Mouse (Mus musculus) limb, embryonic 11.5 days (tissue): ENCODE results near the gene Zfp775. TPM values are rescaled to one million over a fixed set of nuclear protein-coding genes. Genes with fewer than 3 reads are reported as not detected.

Source experiments
- ATAC-seq: fragments of 200-750 bp; cut with Nextera tagmentation; 2 replicates; pipeline ENCODE4 v1.8.0; 2017; ENCODE audit warnings: low read depth; ENCODE audit not compliant: insufficient number of reproducible peaks, low FRiP score, low TSS enrichment
- DNase-seq: peaks from one replicate; pipeline ENCODE4 v3.0.0-alpha.2; 2015; ENCODE audit warnings: low spot score
- H3K27ac ChIP-seq: fragments of 300-500 bp; sonication (generic); replicated peaks from 2 replicates; pipeline ENCODE4 v1.5.1; 2014; ENCODE audit warnings: low read depth, mild to moderate bottlenecking, low read length
- H3K27me3 ChIP-seq: fragments of 300-500 bp; sonication (generic); 2 replicates; pipeline ENCODE4 v1.6.1; 2014; ENCODE audit warnings: mild to moderate bottlenecking, low read length, mixed read lengths; ENCODE audit not compliant: control insufficient read depth, insufficient read depth
- H3K36me3 ChIP-seq: fragments of 300-500 bp; sonication (generic); 2 replicates; pipeline ENCODE4 v1.6.1; 2014; ENCODE audit warnings: mild to moderate bottlenecking, low read length, moderate library complexity, mixed read lengths; ENCODE audit not compliant: control insufficient read depth, insufficient read depth
- H3K4me1 ChIP-seq: fragments of 300-500 bp; sonication (generic); 2 replicates; pipeline ENCODE4 v1.6.1; 2014; ENCODE audit warnings: low read length, mixed read lengths; ENCODE audit not compliant: control insufficient read depth, insufficient read depth
- H3K4me2 ChIP-seq: fragments of 300-500 bp; sonication (generic); 2 replicates; pipeline ENCODE4 v1.6.1; 2014; ENCODE audit warnings: low read depth, mild to moderate bottlenecking, moderate library complexity; ENCODE audit not compliant: severe bottlenecking
- H3K4me3 ChIP-seq: fragments of 300-500 bp; sonication (generic); 2 replicates; pipeline ENCODE4 v1.5.1; 2014; ENCODE audit warnings: low read depth, low read length
- H3K9ac ChIP-seq: fragments of 300-500 bp; sonication (generic); 2 replicates; pipeline ENCODE4 v1.6.1; 2014; ENCODE audit warnings: mild to moderate bottlenecking, low read length
- H3K9me3 ChIP-seq: fragments of 300-500 bp; sonication (generic); 2 replicates; pipeline ENCODE4 v1.6.1; 2016; ENCODE audit warnings: low read length; ENCODE audit not compliant: control insufficient read depth
- WGBS: fragments of 180-500 bp; shearing (Covaris S2); extraction: QIAGEN DNeasy Blood & Tissue Kit; methylation state at CpG from one replicate; pipeline ENCODE4 v1.1.7; 2014; 5-methylcytosine and 5-hydroxymethylcytosine counted together
- polyA plus RNA-seq: library from polyadenylated mRNA; unstranded; fragments of >200 nt; fragmentation: Nextera tagmentation; extraction: Ambion mirVana; gene quantifications from 2 replicates; pipeline ENCODE4 v1.2.1, GENCODE M21; 2014

Gene Zfp775
- polyA plus RNA-seq, 1 experiment from 2014 or later: 9.8 TPM

GRCm38 (mm10) chr6:48628377-48628776 lies 26.5 kb downstream of the Zfp775 start:
- H3K9ac ChIP-seq: no peak overlapping the region
- H3K4me2 ChIP-seq: no peak overlapping the region
- H3K27me3 ChIP-seq: peaks cover 26% of the 10 kb centered on the region
- H3K9me3 ChIP-seq: no peaks in the 10 kb centered on the region
- H3K36me3 ChIP-seq: no peaks in the 10 kb centered on the region
- ATAC-seq (no peak), DNase-seq (no peak)
- 72% methylated on average over 3 of the region's 3 CpGs for WGBS
- no peak overlapping the region for H3K4me3 ChIP-seq
- H3K4me1 ChIP-seq: peaks cover 5% of the 10 kb centered on the region
- no peak overlapping the region for H3K27ac ChIP-seq

DNA sequence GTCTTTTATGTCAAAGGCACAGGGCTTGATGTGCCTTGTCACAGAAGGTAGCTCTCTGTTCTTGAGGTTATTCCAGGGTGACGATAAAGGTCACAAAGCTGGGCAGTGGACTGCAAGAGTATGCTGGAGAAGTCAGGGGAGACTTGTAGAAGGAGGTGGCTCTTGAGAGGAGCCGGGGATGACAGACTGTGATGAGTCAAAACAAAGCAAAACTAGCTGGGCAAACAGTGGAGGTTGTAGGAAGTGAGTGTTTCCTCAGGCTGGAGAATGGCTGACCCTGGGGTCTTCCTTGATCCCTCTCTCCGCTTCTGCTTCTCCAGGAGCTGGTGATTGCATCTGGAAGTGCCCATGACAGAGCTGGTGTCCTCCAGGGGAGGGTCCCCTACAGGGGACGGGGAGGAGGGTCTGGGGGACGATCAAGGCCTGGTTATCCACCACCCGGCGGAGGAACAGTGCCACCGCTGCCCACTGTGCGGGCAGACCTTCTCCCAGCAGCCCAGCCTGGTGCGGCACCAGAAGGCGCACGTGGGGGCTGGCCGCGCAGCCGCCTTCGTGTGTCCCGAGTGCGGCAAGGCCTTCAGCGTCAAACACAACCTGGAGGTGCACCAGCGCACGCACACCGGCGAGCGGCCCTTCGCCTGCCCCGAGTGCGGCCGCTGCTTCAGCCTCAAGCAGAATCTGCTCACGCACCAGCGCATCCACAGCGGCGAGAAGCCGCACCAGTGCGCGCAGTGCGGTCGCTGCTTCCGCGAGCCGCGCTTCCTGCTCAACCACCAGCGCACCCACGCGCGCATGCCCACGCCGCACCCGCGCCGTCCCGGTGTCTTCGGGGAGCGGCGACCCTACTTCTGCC lies 27.2 kb downstream of the Zfp775 start:
- Histone ChIP-seq H3K27ac (no peak overlapping the region), H3K36me3 (no peaks in the 10 kb centered on the region)

DNA sequence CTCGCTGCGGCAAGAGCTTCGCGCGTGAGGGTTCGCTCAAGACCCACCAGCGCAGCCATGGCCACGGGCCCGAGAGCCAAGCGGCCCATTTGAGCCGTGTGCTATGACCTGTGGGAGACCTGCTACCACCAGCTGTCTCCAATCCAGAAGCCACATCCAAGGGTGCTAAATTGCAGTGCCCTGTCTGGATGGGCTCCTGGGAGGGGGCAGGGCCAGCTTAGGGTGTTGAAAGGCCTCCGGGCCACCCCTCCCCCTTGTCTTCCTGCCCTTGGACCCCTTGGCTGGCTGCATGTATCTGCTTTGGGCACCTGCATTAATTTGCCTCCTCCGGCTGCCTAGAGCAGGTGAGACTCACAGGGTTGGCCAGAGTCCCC lies 27.8 kb downstream of the Zfp775 start:
- no peak; the same call in 1 of the 2 replicates for ATAC-seq
- 14% methylated on average over 13 of the region's 13 CpGs for WGBS
- H3K4me1 ChIP-seq: peaks cover 5% of the 10 kb centered on the region

More for the DNA sequence above, 27.2 kb downstream of the Zfp775 start:
- Histone ChIP-seq H3K9ac (peak overlapping the region; percentile 49; the same call in 1 of the 2 replicates), H3K4me1 (peaks cover 5% of the 10 kb centered on the region), H3K4me3 (peak overlapping the region; percentile 35), H3K27me3 (peaks cover 26% of the 10 kb centered on the region), H3K4me2 (peak overlapping the region; percentile 85), H3K9me3 (no peaks in the 10 kb centered on the region)
- DNase-seq (no peak), ATAC-seq (no peak)
- 9% methylated on average over 54 of the region's 54 CpGs for WGBS

GRCm38 (mm10) chr6:48630831-48631230 lies 29.0 kb downstream of the Zfp775 start:
- H3K27ac ChIP-seq: no peak overlapping the region
- no peak overlapping the region for H3K4me2 ChIP-seq
- DNase-seq (no peak), ATAC-seq (no peak)
- no peaks in the 10 kb centered on the region for H3K9me3 ChIP-seq
- 89% methylated on average over 8 of the region's 8 CpGs for WGBS
- peaks cover 5% of the 10 kb centered on the region for H3K4me1 ChIP-seq
- no peak overlapping the region for H3K9ac ChIP-seq
- H3K36me3 ChIP-seq: no peaks in the 10 kb centered on the region
- H3K4me3 ChIP-seq: no peak overlapping the region
- peaks cover 26% of the 10 kb centered on the region for H3K27me3 ChIP-seq

More for the DNA sequence above, 27.8 kb downstream of the Zfp775 start:
- Histone ChIP-seq H3K9ac (0 out of 2 replicates have a peak overlapping the region, but pooled peaks have one; percentile 49), H3K4me2 (peak overlapping the region; percentile 85), H3K4me3 (peak overlapping the region; percentile 35), H3K27me3 (peaks cover 26% of the 10 kb centered on the region), H3K9me3 (no peaks in the 10 kb centered on the region), H3K27ac (no peak overlapping the region), H3K36me3 (no peaks in the 10 kb centered on the region)
- peak; percentile 49 for DNase-seq

DNA sequence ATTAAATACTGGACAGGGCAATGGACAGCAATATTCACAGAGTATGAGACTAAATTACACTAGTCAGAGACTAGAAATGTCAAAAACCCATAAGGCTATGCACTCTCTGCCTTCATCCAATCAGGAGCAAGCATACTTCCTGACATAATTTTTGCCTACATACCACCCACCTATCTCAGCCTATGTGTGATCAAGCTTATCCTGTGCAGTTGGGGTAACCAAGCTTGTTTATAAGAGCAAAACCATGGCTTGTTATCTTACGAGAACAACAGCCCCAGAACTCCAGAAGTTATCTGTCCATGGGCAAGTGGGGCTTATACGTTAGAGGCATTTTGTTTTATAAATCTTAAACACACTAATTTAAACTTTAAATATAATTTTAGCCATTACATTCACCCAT lies 33.2 kb downstream of the Zfp775 start:
- H3K4me1 ChIP-seq: no peaks in the 10 kb centered on the region
- H3K9me3 ChIP-seq: no peaks in the 10 kb centered on the region
- DNase-seq: no peak
- no peak overlapping the region for H3K4me2 ChIP-seq
- WGBS: 80% methylated on average over 2 of the region's 2 CpGs
- no peaks in the 10 kb centered on the region for H3K36me3 ChIP-seq
- H3K9ac ChIP-seq: no peak overlapping the region
- H3K27ac ChIP-seq: no peak overlapping the region
- ATAC-seq: no peak
- H3K4me3 ChIP-seq: no peak overlapping the region
- H3K27me3 ChIP-seq: peaks cover under 1% of the 10 kb centered on the region; the same call in 1 of the 2 replicates

- H3K9ac ChIP-seq: no peak overlapping the region
- 61% methylated on average over 6 of the region's 6 CpGs for WGBS
- H3K4me3 ChIP-seq: no peak overlapping the region
- H3K4me2 ChIP-seq: no peak overlapping the region
- H3K4me1 ChIP-seq: no peaks in the 10 kb centered on the region
- H3K27me3 ChIP-seq: no peaks in the 10 kb centered on the region
- H3K9me3 ChIP-seq: no peaks in the 10 kb centered on the region
- no peaks in the 10 kb centered on the region for H3K36me3 ChIP-seq
- DNase-seq (no peak), ATAC-seq (no peak)
- no peak overlapping the region for H3K27ac ChIP-seq
These were observed 34.7 kb downstream of the Zfp775 start for GRCm38 (mm10) chr6:48636515-48636914.

- Histone ChIP-seq H3K27me3 (no peaks in the 10 kb centered on the region), H3K4me2 (no peak overlapping the region), H3K9me3 (no peaks in the 10 kb centered on the region), H3K36me3 (no peaks in the 10 kb centered on the region), H3K4me3 (no peak overlapping the region), H3K4me1 (no peaks in the 10 kb centered on the region), H3K27ac (no peak overlapping the region), H3K9ac (no peak overlapping the region)
- DNase-seq (no peak), ATAC-seq (no peak)
- WGBS: 68% methylated on average over 6 of the region's 6 CpGs
These were observed 36.1 kb downstream of the Zfp775 start for GRCm38 (mm10) chr6:48637811-48638500.

- ATAC-seq (no peak), DNase-seq (no peak)
- WGBS: 81% methylated on average over 2 of the region's 2 CpGs
- no peaks in the 10 kb centered on the region for H3K9me3 ChIP-seq
- H3K4me3 ChIP-seq: no peak overlapping the region
- H3K27ac ChIP-seq: no peak overlapping the region
- no peaks in the 10 kb centered on the region for H3K36me3 ChIP-seq
- H3K4me1 ChIP-seq: no peaks in the 10 kb centered on the region
- no peak overlapping the region for H3K9ac ChIP-seq
- H3K4me2 ChIP-seq: no peak overlapping the region
- no peaks in the 10 kb centered on the region for H3K27me3 ChIP-seq
These were observed 36.7 kb downstream of the Zfp775 start for GRCm38 (mm10) chr6:48638553-48638952.
